Mouse (Mus musculus): Measurements from ENCODE around the gene Vcan.

Gene Vcan

DNA sequence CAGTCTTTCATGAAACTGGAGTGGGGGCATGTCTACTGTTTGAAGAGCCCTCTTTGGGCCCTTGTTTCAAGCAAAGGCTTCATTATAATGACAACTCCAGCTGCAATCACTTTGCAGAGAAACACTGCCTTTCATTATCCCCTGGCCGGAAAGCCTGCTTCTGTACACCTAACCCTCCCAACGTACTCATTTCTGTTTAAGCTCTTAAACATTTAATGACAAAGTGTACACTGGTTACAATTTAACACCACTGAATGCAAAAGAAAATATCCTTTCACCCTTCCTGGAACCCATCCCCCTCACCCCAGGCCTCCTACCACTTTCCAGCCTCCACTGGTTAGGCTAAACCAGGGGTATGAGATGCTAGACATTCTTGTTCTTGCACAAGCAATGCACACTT is 15.8 kb downstream of the Vcan start:
- in situ Hi-C loops (cut with MboI), result no loop called here

DNA sequence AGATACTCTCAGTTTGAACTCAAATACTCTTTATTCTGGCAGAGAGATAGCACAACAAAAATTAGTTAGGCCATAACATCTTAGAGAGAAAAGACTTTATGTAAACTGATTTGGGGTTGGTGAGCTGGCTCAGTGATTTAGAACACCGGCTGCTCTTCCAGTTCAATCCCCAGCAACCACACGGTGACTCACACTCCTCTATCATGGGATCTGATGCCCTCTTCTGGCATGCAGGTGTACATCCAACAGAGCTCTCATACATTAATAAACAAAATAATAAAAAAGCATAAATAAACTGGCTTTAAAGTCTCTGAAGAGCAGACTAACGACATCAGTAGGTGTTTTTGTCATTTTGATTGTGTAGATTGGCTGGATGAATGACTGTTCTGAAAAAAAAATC is 21.8 kb downstream of the Vcan start:
- in situ Hi-C loops (cut with MboI), result no loop called here

DNA sequence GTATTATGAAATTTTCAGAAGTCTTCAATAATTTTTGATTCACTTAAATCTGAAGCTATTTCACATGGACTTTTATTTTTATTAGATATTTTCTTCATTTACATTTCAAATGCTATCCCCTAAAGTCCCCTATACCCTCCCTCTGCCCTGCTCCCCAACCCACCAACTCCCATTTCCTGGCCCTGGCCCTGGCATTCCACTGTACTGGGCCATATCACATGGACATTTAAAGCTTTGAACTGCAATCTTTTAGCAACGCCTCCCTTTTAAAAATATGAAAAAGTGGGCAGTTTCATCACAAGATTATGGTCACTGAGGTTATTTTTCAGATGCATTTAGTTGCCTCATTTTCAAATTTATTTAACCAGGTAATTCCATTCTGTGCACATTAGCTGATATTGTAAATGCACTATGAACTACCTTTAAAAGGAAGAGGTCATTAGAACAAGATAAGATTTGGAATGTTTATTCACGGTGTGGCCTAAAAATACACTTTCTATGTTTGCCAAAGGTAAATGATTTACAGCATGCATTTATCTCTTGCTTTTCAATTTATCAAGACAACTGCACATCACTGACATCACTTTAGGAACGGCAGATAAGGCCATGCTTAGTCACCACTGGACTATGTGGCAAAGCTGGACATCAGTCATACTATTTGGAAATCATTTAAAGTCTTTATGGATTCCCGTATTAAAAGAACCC is 32.7 kb downstream of the Vcan start:
- in situ Hi-C loops (cut with MboI), result no loop called here

- in situ Hi-C loops (cut with MboI), result no loop called here
Measured at GRCm38 (mm10) chr13:89708151-89708927, 34.0 kb downstream of the Vcan start.

- in situ Hi-C loops (cut with MboI), result no loop called here
Measured at GRCm38 (mm10) chr13:89702395-89702794, 39.9 kb downstream of the Vcan start.

GRCm38 (mm10) chr13:89699998-89700555 is 42.2 kb downstream of the Vcan start:
- in situ Hi-C loops (cut with MboI), result loop anchor here (25.0 kb wide), 1 partner anchor 1137 kb away; no protein-coding TSS in a partner anchor

- in situ Hi-C loops (cut with MboI), result loop anchor here (25.0 kb wide), 1 partner anchor 1145 kb away; no protein-coding TSS in a partner anchor
Measured at GRCm38 (mm10) chr13:89692597-89692996, 49.7 kb downstream of the Vcan start.

DNA sequence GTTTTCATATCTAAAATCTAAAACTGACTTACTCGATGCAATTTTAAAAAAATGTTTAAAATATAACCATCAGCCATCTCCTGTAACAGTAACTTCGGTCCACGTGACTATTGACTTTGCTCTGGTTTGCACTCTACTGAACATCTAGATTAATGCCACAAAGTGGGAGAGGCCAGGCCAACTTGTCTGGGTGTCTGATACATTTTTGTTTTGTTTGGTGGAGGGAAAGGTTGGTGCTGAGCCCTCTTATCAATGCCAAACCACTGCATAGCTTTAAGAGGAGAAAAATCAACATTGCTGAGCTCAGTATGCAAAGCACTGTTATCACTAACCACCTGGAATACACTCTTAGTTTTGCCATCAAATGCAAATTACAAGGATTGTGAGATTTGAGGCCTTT is 58.8 kb downstream of the Vcan start:
- in situ Hi-C loops (cut with MboI), result loop anchor here (25.0 kb wide), 1 partner anchor 1154 kb away; no protein-coding TSS in a partner anchor

GRCm38 (mm10) chr13:89682254-89682653 is 60.1 kb downstream of the Vcan start:
- in situ Hi-C loops (cut with MboI), result loop anchor here (25.0 kb wide), 1 partner anchor 1155 kb away; no protein-coding TSS in a partner anchor

DNA sequence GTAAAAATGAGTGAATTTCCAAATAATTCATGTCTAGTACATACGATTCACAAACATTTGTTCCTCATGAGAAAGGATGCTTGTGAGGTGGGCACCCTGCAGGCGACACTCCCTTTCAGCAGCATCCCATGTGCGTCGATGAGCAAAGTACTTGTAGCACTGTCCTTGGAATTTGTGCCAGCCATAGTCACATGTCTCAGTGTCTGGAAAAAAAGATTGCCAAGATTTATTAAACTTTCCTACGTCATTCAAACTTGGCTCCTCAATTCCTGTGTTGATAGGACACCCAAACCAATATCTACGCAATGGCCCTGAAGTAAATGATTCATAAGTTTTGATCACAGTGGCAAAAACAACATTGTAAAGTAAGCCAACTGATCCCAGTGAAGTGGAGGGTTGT is 62.6 kb downstream of the Vcan start:
- in situ Hi-C loops (cut with MboI), result loop anchor here (25.0 kb wide), 1 partner anchor 1158 kb away; no protein-coding TSS in a partner anchor

GRCm38 (mm10) chr13:89670505-89670904 is 71.8 kb downstream of the Vcan start:
- in situ Hi-C loops (cut with MboI), result no loop called here

DNA sequence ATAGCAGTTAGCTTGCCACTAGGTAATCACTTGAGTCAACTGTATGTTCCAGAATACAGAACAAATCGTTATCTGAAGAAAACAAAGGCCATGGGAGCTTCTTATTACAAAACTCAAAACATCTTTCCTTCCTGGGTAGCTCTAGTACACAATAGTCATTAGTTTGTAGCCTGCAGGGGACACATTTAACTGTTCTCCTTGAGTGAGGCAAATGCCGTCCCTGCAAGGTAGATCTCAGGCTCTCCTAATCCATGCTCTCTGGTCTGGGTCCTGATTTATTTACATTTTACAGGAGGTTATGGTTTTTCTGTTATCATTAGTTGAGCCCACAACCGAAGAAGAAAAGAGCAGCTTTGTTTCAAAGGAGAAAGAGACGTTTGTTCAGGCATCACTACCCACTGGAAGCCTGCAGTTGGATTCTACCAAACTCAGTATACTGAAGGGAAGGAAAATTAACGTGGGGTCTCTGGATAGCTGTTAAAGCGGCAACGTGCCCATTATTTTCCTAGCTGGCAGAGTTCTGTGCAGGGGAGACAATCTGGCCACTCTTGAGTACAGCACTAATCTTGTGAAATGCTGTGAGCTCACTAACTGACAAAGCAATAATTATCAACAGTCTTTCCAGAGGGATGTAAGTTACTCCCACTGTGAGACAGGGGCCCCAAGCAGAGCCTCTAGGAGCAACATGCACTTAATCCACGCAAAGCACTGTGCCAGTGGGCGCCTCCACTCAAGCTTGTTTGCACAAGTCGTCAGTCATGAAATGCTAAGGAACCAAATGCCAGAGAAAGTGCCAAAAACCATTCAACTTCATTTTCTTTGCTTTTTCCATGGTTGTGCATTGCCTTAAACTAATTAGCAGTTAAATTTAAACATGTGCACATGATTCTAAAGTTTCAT is 73.1 kb downstream of the Vcan start:
- in situ Hi-C loops (cut with MboI), result no loop called here

DNA sequence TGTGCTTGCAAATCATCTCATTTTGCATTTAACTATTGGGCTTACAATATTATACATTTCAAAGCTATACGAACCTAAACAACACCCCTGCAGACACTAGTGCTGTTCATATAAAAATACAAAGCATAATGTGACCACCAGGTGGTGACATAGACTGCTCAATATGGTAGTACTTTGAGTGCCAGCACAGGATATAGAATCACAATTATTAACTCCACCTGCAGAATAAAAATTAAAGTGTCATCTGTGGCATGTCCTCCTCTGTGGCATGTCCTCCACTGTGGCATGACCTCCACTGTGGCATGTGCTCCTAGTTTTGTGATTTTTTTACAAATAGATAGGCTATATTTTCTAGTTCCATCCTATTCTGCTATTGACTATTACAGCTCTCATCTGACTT is 74.2 kb downstream of the Vcan start:
- in situ Hi-C loops (cut with MboI), result no loop called here

- in situ Hi-C loops (cut with MboI), result no loop called here
Measured at GRCm38 (mm10) chr13:89661688-89662087, 80.6 kb downstream of the Vcan start.

GRCm38 (mm10) chr13:89657046-89657445 is 85.3 kb downstream of the Vcan start:
- in situ Hi-C loops (cut with MboI), result no loop called here

- in situ Hi-C loops (cut with MboI), result no loop called here
Measured at GRCm38 (mm10) chr13:89653279-89653678, 89.0 kb downstream of the Vcan start.

DNA sequence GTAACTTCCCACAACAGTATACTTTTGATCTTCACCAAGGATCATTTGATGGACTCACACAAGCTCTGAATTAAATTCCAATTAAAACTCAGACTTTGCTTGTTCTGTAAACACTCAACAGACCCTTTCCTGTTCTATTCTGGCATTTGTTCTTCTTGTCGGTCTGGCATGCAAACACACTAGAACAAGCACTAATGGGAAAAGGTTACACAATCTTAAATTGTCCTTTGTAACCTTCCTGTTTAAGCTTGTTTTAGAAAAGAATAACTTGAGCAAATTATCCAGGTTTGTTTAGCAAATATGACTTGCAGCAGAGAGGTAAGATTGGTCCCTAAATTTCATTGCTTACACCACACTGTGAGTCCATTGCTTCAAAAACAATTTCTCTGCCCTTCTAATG is 89.5 kb downstream of the Vcan start:
- in situ Hi-C loops (cut with MboI), result no loop called here

DNA sequence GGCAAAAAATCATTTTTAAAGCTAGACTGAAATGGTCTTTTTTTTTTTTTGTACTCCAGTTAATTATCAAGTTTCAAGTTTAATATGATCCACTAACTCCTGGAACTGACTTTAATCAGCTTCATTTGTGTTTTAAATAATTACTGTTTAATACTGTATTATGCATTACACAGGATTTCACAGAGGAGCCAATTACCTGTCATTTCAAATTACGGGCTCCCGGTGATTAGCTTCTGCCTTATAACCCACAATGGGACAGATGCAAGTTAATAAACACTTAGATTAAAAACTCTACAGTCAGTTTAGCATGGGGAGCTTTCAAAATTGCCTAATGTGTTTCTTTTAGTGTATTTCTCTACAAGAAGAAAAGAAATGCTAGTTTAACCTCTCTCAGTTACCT is 96.7 kb downstream of the Vcan start:
- in situ Hi-C loops (cut with MboI), result no loop called here

- in situ Hi-C loops (cut with MboI), result no loop called here
Measured at GRCm38 (mm10) chr13:89637012-89637411, 105.3 kb downstream of the Vcan start.

- in situ Hi-C loops (cut with MboI), result no loop called here
Measured at GRCm38 (mm10) chr13:89634137-89634683, 108.1 kb downstream of the Vcan start.

DNA sequence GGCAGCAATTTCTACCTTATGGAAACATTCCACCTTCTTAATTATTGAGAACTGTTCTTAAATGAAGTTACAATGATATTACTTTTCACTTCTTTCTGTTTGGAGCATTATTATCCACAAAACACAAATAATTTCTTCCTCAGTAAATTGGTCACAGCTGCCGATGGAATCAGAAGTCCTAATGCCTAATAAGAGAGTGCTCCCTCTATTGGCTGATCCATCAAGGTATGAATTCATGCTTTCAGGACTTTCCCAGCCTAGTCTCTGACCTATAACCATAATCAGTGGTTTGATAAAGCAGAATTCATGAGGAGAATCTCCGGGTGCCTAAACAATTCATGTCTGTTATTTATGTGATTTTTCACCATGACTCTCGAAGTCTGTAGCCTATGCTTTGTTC is 123.2 kb downstream of the Vcan start:
- in situ Hi-C loops (cut with MboI), result no loop called here
